Mouse (Mus musculus) embryo, embryonic 9.5 days (tissue): ENCODE data around the gene Hsd3b7.
A peak's percentile ranks its signal among the peaks of the same experiment; 100 is the strongest.
"Not testable (repeated sequence)": the region's sequence is repeated elsewhere in the genome, so short reads cannot be mapped to it uniquely, and the experiment has no call there.

Source experiments
- DNase-seq: peaks from one replicate; pipeline ENCODE4 v3.0.0-alpha.2; 2017; ENCODE audit errors: extremely low spot score

The Hsd3b7 gene

DNA sequence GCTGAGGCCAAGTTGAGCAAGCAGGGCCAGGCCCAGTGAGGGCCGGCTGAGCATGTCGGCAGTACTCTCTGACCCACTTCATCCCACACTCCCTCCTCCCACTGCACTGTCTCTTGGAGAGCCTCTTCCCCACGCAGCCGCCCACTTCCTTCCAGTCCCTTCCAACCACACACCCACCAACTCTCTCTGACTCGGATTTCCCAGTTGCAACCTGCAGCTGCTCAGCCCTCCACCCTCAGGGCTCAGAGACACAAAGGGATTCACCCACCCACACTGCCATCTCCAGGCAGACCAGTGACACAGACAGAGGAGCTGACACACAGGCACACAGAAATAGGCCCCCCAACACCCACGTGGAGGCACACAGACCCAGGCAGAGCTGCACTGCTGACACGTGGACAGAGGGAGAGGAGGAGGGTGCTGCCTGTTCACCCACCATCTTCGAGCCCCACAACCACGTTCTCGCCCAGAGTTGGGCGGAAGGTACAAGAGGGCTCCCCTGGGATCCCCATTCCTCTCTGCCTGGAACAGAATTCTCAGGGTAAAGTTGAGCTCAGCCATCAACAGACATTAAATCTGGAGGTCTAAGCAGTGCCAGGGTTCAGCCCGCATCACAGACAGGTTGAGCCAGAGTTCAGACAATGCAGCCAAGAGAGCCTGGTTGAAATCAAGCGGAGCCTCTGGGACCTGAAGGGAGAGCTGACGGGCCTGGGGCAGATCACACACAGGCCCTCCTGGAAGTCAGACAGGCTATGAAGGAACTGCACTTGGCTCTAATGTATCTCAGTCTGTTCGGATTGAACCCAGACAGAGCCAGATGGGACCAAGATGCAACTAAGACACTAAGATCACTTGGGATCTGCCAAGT is 15.8 kb downstream of the Hsd3b7 start:
- DNase-seq: no peak

DNA sequence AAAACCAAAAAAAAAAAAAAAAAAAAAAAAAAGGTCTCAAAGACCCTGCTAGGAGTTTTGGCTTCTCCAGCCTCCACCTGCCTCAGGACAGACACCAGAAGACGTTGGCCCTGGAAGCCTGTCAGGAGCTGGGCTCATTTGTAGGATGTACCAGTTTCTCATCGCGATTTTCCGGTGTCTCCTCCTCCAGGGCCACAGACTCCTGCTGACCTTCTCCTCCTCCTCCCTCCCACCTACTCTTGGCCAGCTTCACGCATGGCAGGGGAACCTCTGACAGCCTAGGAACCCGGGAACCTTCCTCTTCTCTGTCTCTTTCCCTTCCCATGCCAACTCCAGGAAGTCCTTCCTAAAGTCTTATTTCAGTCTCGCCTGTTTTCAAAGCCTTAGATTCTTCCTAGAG is 16.6 kb downstream of the Hsd3b7 start:
- no peak for DNase-seq

- no peak for DNase-seq
These were observed 17.4 kb downstream of the Hsd3b7 start for GRCm38 (mm10) chr7:127817776-127818175.

GRCm38 (mm10) chr7:127820836-127821509 is 20.6 kb downstream of the Hsd3b7 start:
- DNase-seq: no peak

- DNase-seq: no peak
These were observed 22.1 kb downstream of the Hsd3b7 start for GRCm38 (mm10) chr7:127822494-127822893.

DNA sequence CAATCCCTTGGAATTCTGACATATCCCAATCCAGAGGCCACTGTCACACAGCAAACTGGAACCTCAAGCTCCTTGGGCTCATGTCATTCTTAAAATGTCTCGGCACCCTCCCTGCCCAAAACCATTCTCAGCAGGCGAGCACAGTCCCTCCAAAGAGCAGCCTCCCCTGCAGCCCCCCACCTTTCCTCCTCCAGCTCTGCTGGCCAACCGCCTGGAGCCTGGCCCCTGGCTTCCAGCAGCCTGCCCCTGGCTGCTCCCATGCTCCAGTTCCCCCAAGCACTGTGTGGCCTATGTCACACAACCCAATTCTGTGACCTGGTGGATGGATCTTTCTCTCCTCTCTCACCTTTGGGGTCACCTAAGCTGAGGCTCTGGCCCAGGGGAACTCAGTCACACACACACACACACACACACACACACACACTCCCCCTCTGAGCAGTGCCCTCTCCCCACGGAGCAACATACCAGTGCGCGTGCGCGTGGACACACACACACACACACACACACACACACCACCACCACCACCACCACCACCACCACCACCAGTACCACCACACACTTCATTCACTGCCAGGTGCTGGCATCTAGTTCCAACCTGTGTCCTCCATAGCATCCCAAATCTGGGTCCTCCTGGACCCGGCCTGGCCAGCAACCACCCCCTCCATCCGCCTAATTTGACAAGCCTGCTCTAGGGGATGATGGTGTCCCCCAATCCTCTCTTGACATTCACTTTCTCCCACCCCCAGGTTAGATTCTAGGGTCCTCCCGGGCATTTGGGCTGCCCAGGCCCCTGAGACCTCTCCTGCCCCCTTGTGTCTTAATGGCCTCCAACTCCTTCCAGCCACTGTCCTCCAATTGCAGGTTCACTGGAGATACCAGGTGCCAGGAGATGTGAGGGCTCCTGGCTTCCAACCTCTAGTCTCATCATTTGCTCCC is 23.1 kb downstream of the Hsd3b7 start:
- peak; percentile 37 for DNase-seq

DNA sequence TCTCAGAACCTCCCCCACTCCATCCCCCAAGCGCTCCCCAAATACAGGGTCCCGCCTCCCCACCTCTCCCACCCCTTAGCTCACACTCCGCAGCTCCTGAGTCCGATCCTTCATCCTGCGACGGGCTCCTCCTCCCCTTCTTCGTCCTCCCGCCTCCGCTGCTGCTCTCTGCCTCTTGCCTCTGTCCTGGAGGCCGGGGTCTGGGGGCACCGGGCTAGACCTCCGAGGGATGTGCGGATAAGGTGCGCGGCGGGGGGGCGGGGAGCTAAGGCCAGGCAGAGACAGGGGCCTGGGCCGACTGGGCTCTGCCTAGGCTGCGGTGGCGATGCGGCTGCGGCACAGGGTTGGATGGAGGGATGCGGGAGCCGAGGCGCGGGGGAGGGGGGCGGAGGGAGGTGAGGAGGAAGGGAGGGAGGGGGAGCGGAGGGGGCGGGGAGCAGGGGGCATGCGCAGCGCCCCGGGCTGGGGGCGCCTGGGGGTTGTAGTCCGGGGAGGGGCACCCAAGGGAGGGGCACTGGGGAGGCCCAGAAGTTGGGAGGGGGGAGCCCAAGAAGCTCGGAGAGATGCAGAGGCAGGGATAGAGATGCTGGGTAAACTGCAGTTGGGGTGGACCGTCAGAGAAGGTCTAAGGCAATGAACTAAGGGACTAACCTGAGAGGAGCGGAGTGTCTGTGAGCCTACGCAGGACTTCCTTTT is 23.9 kb downstream of the Hsd3b7 start, which contains the start of the genes Stx4a and Stx1b:
TSS of gene Stx4a (plus strand) at position 119 of the 696 bp plus-strand sequence.
TSS of gene Stx1b (minus strand) at position 374 of the 696 bp plus-strand sequence.
- DNase-seq: peak; percentile 71

DNA sequence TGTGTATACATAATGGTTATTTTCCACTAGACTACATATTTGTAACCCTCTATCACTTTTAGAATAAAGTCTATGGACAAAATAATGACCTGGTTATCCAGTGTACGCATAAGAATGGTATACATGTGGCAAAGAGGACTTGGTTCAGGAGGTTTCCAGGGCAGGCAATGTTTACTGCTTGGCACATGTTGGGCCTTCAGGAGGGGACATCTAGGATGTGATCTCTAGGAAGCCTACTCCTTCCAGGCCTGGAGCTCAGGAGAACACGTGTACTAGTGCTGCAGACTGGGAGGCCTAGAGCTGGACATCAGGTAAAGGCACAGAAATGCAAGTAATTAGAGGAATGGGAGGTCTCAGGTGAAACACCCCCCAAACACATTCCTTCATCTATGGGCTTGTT is 35.1 kb downstream of the Hsd3b7 start:
- no peak for DNase-seq

- DNase-seq: no peak
These were observed 37.1 kb downstream of the Hsd3b7 start for GRCm38 (mm10) chr7:127837473-127837872.

GRCm38 (mm10) chr7:127837878-127838277 is 37.5 kb downstream of the Hsd3b7 start:
- DNase-seq: not testable (repeated sequence)

DNA sequence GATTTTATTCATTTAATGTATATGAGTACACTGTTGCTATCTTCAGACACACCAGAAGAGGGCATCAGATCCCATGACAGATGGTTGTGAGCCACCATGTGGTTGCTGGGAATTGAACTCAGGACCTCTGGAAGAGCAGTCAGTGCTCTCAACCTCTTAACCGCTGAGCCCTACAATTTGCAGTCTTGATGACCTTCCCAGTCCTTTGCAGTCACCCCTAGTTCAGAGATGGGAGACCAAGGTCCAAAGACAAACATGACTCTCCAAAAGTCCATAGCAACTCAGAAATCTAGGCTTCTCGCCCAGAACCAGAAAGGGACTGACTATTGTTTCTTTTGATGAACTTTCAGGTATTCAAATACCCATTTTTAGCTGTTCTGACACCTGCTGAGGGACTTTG is 39.6 kb downstream of the Hsd3b7 start:
- not testable (repeated sequence) for DNase-seq

DNA sequence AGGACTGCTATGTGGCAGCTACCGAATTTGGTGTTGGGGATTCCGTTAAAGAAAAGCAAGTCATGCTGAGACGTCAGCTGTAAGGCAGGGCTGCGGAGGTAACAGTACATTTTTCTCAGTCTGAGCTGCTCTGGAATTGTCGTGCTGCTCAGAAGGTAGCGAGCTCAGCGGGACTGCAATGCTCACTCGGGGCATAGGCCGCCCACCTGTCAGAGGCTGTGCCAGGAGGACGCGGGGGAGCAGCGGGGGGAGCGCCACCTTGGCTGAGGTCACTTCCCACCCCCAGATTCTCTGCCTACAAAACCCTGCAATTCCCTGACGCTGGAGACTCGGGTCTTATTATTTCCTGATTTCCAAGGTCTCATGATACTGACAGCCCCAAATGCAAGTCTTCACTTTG is 40.5 kb downstream of the Hsd3b7 start:
- no peak for DNase-seq

- peak; percentile 89 for DNase-seq
These were observed 41.1 kb downstream of the Hsd3b7 start for GRCm38 (mm10) chr7:127841340-127842000.

- DNase-seq: peak; percentile 72
These were observed 41.8 kb downstream of the Hsd3b7 start for GRCm38 (mm10) chr7:127842001-127842718.

GRCm38 (mm10) chr7:127849973-127850875 is 49.8 kb downstream of the Hsd3b7 start:
- no peak for DNase-seq

GRCm38 (mm10) chr7:127850906-127851305 is 50.5 kb downstream of the Hsd3b7 start:
- DNase-seq: no peak
